Mouse (Mus musculus): ENCODE data around the gene Tmem210. TPM values are rescaled to one million over a fixed set of nuclear protein-coding genes. Genes with fewer than 3 reads are reported as not detected.

Gene Tmem210
- polyA plus RNA-seq (2012; rRNA removed) = not detected in 2 replicates
- not detected in 2 replicates for polyA plus RNA-seq (2014; fragmentation: Nextera tagmentation; extraction: Ambion mirVana)

GRCm38 (mm10) chr2:25287927-25288649, at the start of gene Tmem210:
Gene Tmem210 (plus strand): TSS chr2:25288145.
- 73% methylated on average over 6 of the region's 6 CpGs for WGBS (ENCODE audit: insufficient replicate concordance)
- Histone ChIP-seq H3K36me3 (replicated peaks; ENCODE audit: control insufficient read depth, insufficient read depth, low read depth) (peaks cover 4% of the 10 kb centered on the region), H3K9ac (replicated peaks) (no peak within 1 kb of the TSS), H3K4me1 (replicated peaks; ENCODE audit: control insufficient read depth in 2 of 2, insufficient read depth in 2 of 2, low read length in 1 of 2) (peaks cover 0 to 7% of the 10 kb centered on the region in 2 experiments; a peak in 1 of 4 replicates), H3K4me3 (ENCODE audit: insufficient read depth in 1 of 2, low read depth in 2 of 2, low read length in 2 of 2) (no peak within 1 kb of the TSS), H3K9me3 (ENCODE audit: control insufficient read depth, low read length) (no peaks in the 10 kb centered on the region), H3K27ac (no peak within 1 kb of the TSS), H3K4me2 (ENCODE audit: low read depth) (no peak within 1 kb of the TSS), H3K27me3 (ENCODE audit: control insufficient read depth, insufficient read depth, low read length) (peaks cover 47% of the 10 kb centered on the region)
- DNase-seq (ENCODE audit: low read depth in 3 of 3, low spot score in 3 of 3) (no peak), ATAC-seq (ENCODE audit: insufficient read depth) (no peak)
- TF ChIP-seq EP300 (IDR thresholded peaks at IDR 0.05; ENCODE audit: low read depth) = no peak
- TF ChIP-seq CTCF (IDR thresholded peaks at IDR 0.05; ENCODE audit: low read depth) = no peak

- DNase-seq (ENCODE audit: low read depth in 3 of 3, low spot score in 3 of 3) (no peak), ATAC-seq (ENCODE audit: insufficient read depth) (no peak)
- 72% methylated on average over 3 of the region's 3 CpGs for WGBS (ENCODE audit: insufficient replicate concordance)
- TF ChIP-seq CTCF (IDR thresholded peaks at IDR 0.05; ENCODE audit: low read depth) (no peak), EP300 (IDR thresholded peaks at IDR 0.05; ENCODE audit: low read depth) (no peak)
- H3K9ac ChIP-seq (replicated peaks) = no peak overlapping the region
- H3K4me3 ChIP-seq (ENCODE audit: insufficient read depth in 1 of 2, low read depth in 2 of 2, low read length in 2 of 2) = no peak overlapping the region
- H3K4me2 ChIP-seq (ENCODE audit: low read depth) = no peak overlapping the region
- H3K27me3 ChIP-seq (ENCODE audit: control insufficient read depth, insufficient read depth, low read length) = peaks cover 22% of the 10 kb centered on the region
- H3K36me3 ChIP-seq (replicated peaks; ENCODE audit: control insufficient read depth, insufficient read depth, low read depth) = no peaks in the 10 kb centered on the region
- no peak overlapping the region for H3K27ac ChIP-seq
- H3K9me3 ChIP-seq (ENCODE audit: control insufficient read depth, low read length) = no peaks in the 10 kb centered on the region
- peaks cover 4 to 17% of the 10 kb centered on the region in 2 experiments for H3K4me1 ChIP-seq (replicated peaks; ENCODE audit: control insufficient read depth in 2 of 2, insufficient read depth in 2 of 2, low read length in 1 of 2)
Measured at GRCm38 (mm10) chr2:25239766-25240165, 48.2 kb upstream of the Tmem210 start.

- 48% methylated on average over 8 of the region's 8 CpGs for WGBS (ENCODE audit: insufficient replicate concordance)
- no peak for TF ChIP-seq CTCF (IDR thresholded peaks at IDR 0.05; ENCODE audit: low read depth)
- TF ChIP-seq EP300 (IDR thresholded peaks at IDR 0.05; ENCODE audit: low read depth) = no peak
- no peaks in the 10 kb centered on the region for H3K9me3 ChIP-seq (ENCODE audit: control insufficient read depth, low read length)
- no peak overlapping the region for H3K9ac ChIP-seq (replicated peaks)
- no peak overlapping the region for H3K27ac ChIP-seq
- H3K4me2 ChIP-seq (ENCODE audit: low read depth) = peak overlapping the region; percentile 75
- H3K4me3 ChIP-seq (ENCODE audit: insufficient read depth in 1 of 2, low read depth in 2 of 2, low read length in 2 of 2) = peak overlapping the region; percentile 49 to 57
- no peak for ATAC-seq (ENCODE audit: insufficient read depth)
- no peaks in the 10 kb centered on the region for H3K36me3 ChIP-seq (replicated peaks; ENCODE audit: control insufficient read depth, insufficient read depth, low read depth)
- peaks cover 4 to 17% of the 10 kb centered on the region in 2 experiments for H3K4me1 ChIP-seq (replicated peaks; ENCODE audit: control insufficient read depth in 2 of 2, insufficient read depth in 2 of 2, low read length in 1 of 2)
- H3K27me3 ChIP-seq (ENCODE audit: control insufficient read depth, insufficient read depth, low read length) = peaks cover 22% of the 10 kb centered on the region
- no peak for DNase-seq (ENCODE audit: low read depth in 3 of 3, low spot score in 3 of 3)
Measured at GRCm38 (mm10) chr2:25240310-25240709, 47.6 kb upstream of the Tmem210 start.

GRCm38 (mm10) chr2:25240723-25241437, 47.1 kb upstream of the Tmem210 start:
- ATAC-seq (ENCODE audit: insufficient read depth) (peak; percentile 76), DNase-seq (ENCODE audit: low read depth in 3 of 3, low spot score in 3 of 3) (peak; percentile 45 to 52 (median 47))
- Histone ChIP-seq H3K27me3 (ENCODE audit: control insufficient read depth, insufficient read depth, low read length) (peaks cover 22% of the 10 kb centered on the region), H3K27ac (no peak overlapping the region), H3K9ac (replicated peaks) (peak overlapping the region; percentile 32), H3K9me3 (ENCODE audit: control insufficient read depth, low read length) (no peaks in the 10 kb centered on the region), H3K4me2 (ENCODE audit: low read depth) (peak overlapping the region; percentile 75), H3K36me3 (replicated peaks; ENCODE audit: control insufficient read depth, insufficient read depth, low read depth) (no peaks in the 10 kb centered on the region), H3K4me1 (replicated peaks; ENCODE audit: control insufficient read depth in 2 of 2, insufficient read depth in 2 of 2, low read length in 1 of 2) (peaks cover 4 to 17% of the 10 kb centered on the region in 2 experiments), H3K4me3 (ENCODE audit: insufficient read depth in 1 of 2, low read depth in 2 of 2, low read length in 2 of 2) (peak overlapping the region; percentile 49 to 57)
- 2% methylated on average over 29 of the region's 29 CpGs for WGBS (ENCODE audit: insufficient replicate concordance)
- TF ChIP-seq EP300 (IDR thresholded peaks at IDR 0.05; ENCODE audit: low read depth) (no peak), CTCF (IDR thresholded peaks at IDR 0.05; ENCODE audit: low read depth) (no peak)

- 13% methylated on average over 6 of the region's 6 CpGs for WGBS (ENCODE audit: insufficient replicate concordance)
- no peak for TF ChIP-seq EP300 (IDR thresholded peaks at IDR 0.05; ENCODE audit: low read depth)
- no peak for TF ChIP-seq CTCF (IDR thresholded peaks at IDR 0.05; ENCODE audit: low read depth)
- Histone ChIP-seq H3K27me3 (ENCODE audit: control insufficient read depth, insufficient read depth, low read length) (peaks cover 22% of the 10 kb centered on the region), H3K36me3 (replicated peaks; ENCODE audit: control insufficient read depth, insufficient read depth, low read depth) (no peaks in the 10 kb centered on the region), H3K27ac (no peak overlapping the region), H3K9ac (replicated peaks) (no peak overlapping the region), H3K9me3 (ENCODE audit: control insufficient read depth, low read length) (no peaks in the 10 kb centered on the region), H3K4me2 (ENCODE audit: low read depth) (peak overlapping the region; percentile 75), H3K4me3 (ENCODE audit: insufficient read depth in 1 of 2, low read depth in 2 of 2, low read length in 2 of 2) (peak overlapping the region; percentile 46 to 57; a peak in 3 of 4 replicates), H3K4me1 (replicated peaks; ENCODE audit: control insufficient read depth in 2 of 2, insufficient read depth in 2 of 2, low read length in 1 of 2) (peaks cover 4 to 17% of the 10 kb centered on the region in 2 experiments)
- DNase-seq (ENCODE audit: low read depth in 3 of 3, low spot score in 3 of 3) = no peak
- ATAC-seq (ENCODE audit: insufficient read depth) = peak; percentile 27; the same call in 1 of the 2 replicates
Measured at GRCm38 (mm10) chr2:25241438-25241775, 46.5 kb upstream of the Tmem210 start.
